Mouse (Mus musculus) stomach, embryonic 15.5 days (tissue): ENCODE results near the gene Cckar. TPM values are rescaled to one million over a fixed set of nuclear protein-coding genes. Genes with fewer than 3 reads are reported as not detected.
"Not testable (repeated sequence)": the region's sequence is repeated elsewhere in the genome, so short reads cannot be mapped to it uniquely, and the experiment has no call there.

ENCODE experiments used
- ATAC-seq: fragments of 200-750 bp; cut with Nextera tagmentation; 2 replicates; pipeline ENCODE4 v1.8.0; 2017; ENCODE audit warnings: low read depth, moderate number of reproducible peaks, moderate TSS enrichment; ENCODE audit not compliant: insufficient read depth, low FRiP score
- H3K27ac ChIP-seq: fragments of 300-500 bp; sonication (generic); 2 replicates; pipeline ENCODE4 v1.5.1; 2015; ENCODE audit warnings: mild to moderate bottlenecking, inconsistent platforms
- H3K27me3 ChIP-seq: fragments of 300-500 bp; sonication (generic); replicated peaks from 2 replicates; pipeline ENCODE4 v1.6.1; 2015; ENCODE audit warnings: inconsistent platforms
- H3K36me3 ChIP-seq: fragments of 300-500 bp; sonication (generic); 2 replicates; pipeline ENCODE4 v1.6.1; 2015; ENCODE audit warnings: inconsistent platforms
- H3K4me1 ChIP-seq: fragments of 300-500 bp; sonication (generic); 2 replicates; pipeline ENCODE4 v1.6.1; 2015; ENCODE audit warnings: inconsistent platforms
- H3K4me2 ChIP-seq: fragments of 300-500 bp; sonication (generic); 2 replicates; pipeline ENCODE4 v1.6.1; 2015; ENCODE audit warnings: mild to moderate bottlenecking, inconsistent platforms
- H3K4me3 ChIP-seq: fragments of 300-500 bp; sonication (generic); replicated peaks from 2 replicates; pipeline ENCODE4 v1.5.1; 2015; ENCODE audit warnings: inconsistent platforms
- H3K9ac ChIP-seq: fragments of 300-500 bp; sonication (generic); 2 replicates; pipeline ENCODE4 v1.6.1; 2015; ENCODE audit warnings: inconsistent platforms
- H3K9me3 ChIP-seq: fragments of 300-500 bp; sonication (generic); 2 replicates; pipeline ENCODE4 v1.6.1; 2016; ENCODE audit warnings: inconsistent platforms
- WGBS: fragments of 180-500 bp; shearing (Covaris S2); methylation state at CpG from one replicate; pipeline ENCODE4 v1.1.7; 2015; 5-methylcytosine and 5-hydroxymethylcytosine counted together
- polyA plus RNA-seq: library from polyadenylated mRNA; unstranded; fragments of >200 nt; fragmentation: Nextera tagmentation; extraction: Ambion mirVana; gene quantifications from 2 replicates; pipeline ENCODE4 v1.2.1, GENCODE M21; 2015

Gene Cckar
- polyA plus RNA-seq, 1 experiment from 2014 or later = 82.0 TPM

DNA sequence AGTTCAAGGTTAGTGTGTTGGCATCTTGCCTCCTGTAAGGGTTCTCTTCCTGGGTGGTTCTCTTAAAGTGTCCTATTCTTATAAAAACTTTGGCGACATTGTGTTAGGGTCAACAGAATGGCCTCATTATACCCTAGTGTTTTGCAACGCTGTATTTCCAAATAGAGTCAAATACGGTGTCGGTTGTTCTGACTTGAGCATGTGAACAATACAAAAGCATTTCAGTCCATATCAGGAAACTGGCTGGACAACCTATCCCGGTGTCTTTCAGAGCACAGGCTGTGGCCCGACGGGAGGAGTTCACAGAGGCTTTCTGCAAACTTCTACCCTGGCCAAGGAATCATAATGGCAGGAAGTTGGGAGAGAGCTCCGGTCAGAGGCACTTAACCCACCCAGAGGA lies 15.4 kb downstream of the Cckar start:
- H3K27me3 ChIP-seq = no peaks in the 10 kb centered on the region
- no peak overlapping the region for H3K27ac ChIP-seq
- H3K36me3 ChIP-seq = no peaks in the 10 kb centered on the region
- H3K9me3 ChIP-seq = no peaks in the 10 kb centered on the region
- H3K4me1 ChIP-seq = no peaks in the 10 kb centered on the region
- 64% methylated on average over 8 of the region's 8 CpGs for WGBS
- H3K9ac ChIP-seq = no peak overlapping the region
- no peak overlapping the region for H3K4me3 ChIP-seq
- ATAC-seq = no peak
- H3K4me2 ChIP-seq = no peak overlapping the region

DNA sequence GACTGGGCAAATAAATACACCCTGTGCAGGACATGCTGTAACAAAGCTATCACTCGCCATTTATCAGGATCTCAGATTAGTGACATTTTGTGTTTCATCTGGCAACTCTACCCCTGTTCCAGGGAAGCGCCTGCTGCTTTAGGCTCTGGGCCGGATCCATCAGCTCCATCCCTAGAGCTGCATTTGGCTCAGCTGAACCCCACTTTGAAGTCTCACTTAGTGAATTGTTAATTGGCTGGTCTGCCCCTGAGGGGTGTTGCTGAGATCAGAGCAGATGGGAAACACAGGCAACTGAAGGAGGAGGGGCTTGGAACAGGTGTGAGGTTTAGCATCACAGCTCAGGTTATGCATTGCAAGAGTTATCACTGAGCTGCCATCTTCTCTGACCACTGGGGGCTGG lies 15.9 kb downstream of the Cckar start:
- WGBS = 71% methylated on average over 3 of the region's 3 CpGs
- H3K27ac ChIP-seq = no peak overlapping the region
- H3K4me3 ChIP-seq = no peak overlapping the region
- ATAC-seq = no peak
- H3K9ac ChIP-seq = no peak overlapping the region
- H3K4me2 ChIP-seq = no peak overlapping the region
- H3K9me3 ChIP-seq = no peaks in the 10 kb centered on the region
- H3K4me1 ChIP-seq = peaks cover 2% of the 10 kb centered on the region; the same call in 1 of the 2 replicates
- no peaks in the 10 kb centered on the region for H3K36me3 ChIP-seq
- no peaks in the 10 kb centered on the region for H3K27me3 ChIP-seq

DNA sequence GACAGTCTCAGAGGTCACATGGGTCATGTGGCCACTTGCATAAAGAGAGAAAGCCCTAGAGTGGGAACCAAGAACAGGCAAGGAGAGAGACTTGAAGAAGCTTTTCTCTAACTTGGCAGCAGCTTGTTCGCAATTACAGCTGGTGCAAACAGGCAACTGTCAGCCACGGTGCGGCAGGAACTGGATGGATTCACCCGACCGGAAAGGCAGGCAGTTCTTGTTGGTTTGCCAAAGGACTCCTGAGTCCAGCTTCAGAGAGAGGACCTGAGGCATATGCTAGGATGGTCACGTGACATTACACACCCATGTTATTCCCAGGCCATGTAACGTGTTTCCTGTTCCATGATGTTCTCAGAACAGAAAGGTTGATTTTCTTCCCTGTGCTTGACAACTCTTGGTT lies 19.2 kb downstream of the Cckar start:
- WGBS = 74% methylated on average over 7 of the region's 7 CpGs
- ATAC-seq = no peak

DNA sequence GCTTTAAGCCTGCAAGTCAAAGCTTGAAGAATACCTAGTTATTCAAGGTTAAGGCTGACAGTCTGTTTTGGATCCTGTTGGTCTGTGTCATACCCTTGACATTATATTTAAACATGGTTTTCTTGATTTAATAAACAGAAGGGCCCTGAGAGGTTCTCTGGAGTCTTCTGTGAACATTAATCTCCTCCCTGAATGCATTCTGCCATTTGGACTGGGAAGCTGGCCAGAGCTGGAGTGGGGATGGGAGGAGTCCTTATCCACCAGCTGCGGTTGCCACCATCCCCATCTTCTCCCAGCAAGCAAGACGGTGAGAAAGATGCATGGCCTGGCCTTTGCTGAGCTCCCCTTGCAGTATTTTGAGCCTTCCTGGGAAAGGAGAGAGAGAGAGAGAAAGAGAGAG lies 21.1 kb downstream of the Cckar start:
- Histone ChIP-seq H3K9me3 (no peaks in the 10 kb centered on the region), H3K4me3 (no peak overlapping the region), H3K36me3 (no peaks in the 10 kb centered on the region), H3K9ac (no peak overlapping the region), H3K4me1 (peaks cover 11% of the 10 kb centered on the region; the same call in 1 of the 2 replicates), H3K27me3 (no peaks in the 10 kb centered on the region), H3K27ac (0 out of 2 replicates have a peak overlapping the region, but pooled peaks have one; percentile 9), H3K4me2 (no peak overlapping the region)
- WGBS = 35% methylated on average over 2 of the region's 2 CpGs
- ATAC-seq = peak; percentile 51; the same call in 1 of the 2 replicates

More for the DNA sequence above, 19.2 kb downstream of the Cckar start:
- Histone ChIP-seq H3K4me3 (no peak overlapping the region), H3K27ac (no peak overlapping the region), H3K9ac (no peak overlapping the region), H3K4me1 (peaks cover 11% of the 10 kb centered on the region; the same call in 1 of the 2 replicates), H3K27me3 (no peaks in the 10 kb centered on the region), H3K9me3 (no peaks in the 10 kb centered on the region), H3K4me2 (no peak overlapping the region), H3K36me3 (no peaks in the 10 kb centered on the region)

DNA sequence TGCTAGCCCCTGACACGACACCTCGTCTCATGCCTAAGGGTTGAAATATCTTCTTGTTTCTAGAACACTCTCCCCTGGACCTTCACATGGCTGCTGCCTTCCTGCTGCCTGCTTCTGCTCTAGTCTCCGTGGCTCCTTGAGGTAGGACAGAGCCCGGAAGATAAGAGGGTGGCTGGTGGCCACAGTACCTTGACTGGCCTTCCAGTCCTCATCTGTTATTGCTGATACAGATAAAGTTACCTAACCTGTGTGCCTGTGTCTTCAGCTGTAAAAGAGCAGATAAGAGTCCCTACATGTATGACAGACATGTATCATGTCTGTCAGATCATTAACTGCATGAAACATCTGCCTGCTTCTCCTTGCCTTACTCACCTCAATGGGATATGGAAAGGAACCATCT lies 21.9 kb downstream of the Cckar start:
- no peaks in the 10 kb centered on the region for H3K9me3 ChIP-seq
- 75% methylated on average over 4 of the region's 4 CpGs for WGBS
- no peak overlapping the region for H3K4me2 ChIP-seq
- H3K27me3 ChIP-seq = no peaks in the 10 kb centered on the region
- H3K4me3 ChIP-seq = no peak overlapping the region
- H3K27ac ChIP-seq = 0 out of 2 replicates have a peak overlapping the region, but pooled peaks have one; percentile 9
- peaks cover 11% of the 10 kb centered on the region; the same call in 1 of the 2 replicates for H3K4me1 ChIP-seq
- no peaks in the 10 kb centered on the region for H3K36me3 ChIP-seq
- H3K9ac ChIP-seq = no peak overlapping the region
- ATAC-seq = no peak

- H3K4me1 ChIP-seq = peaks cover 11% of the 10 kb centered on the region; the same call in 1 of the 2 replicates
- H3K4me2 ChIP-seq = no peak overlapping the region
- no peaks in the 10 kb centered on the region for H3K9me3 ChIP-seq
- no peaks in the 10 kb centered on the region for H3K27me3 ChIP-seq
- ATAC-seq = no peak
- no peak overlapping the region for H3K4me3 ChIP-seq
- no peaks in the 10 kb centered on the region for H3K36me3 ChIP-seq
- H3K9ac ChIP-seq = no peak overlapping the region
- WGBS = 46% methylated on average over 1 of the region's 1 CpGs
- no peak overlapping the region for H3K27ac ChIP-seq
These were observed 23.1 kb downstream of the Cckar start for GRCm38 (mm10) chr5:53684417-53684816.

DNA sequence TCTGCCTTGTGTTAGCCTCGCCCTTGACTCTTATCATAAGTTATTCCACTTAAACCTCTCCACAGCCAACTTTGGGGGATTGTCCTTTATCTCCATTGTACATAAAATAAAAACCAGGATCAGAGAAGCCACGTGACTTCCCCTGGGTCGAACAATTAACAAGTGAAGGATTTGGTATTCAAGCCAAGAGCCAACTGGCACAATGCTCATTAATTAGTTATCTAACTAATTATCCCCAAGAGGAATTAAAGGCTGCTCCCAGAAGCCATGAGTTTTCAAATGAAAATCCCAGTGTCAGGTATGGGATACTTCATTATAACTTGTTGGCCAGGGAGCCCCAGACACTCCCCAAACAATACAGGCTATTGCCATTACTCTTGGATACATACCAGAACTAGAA lies 23.6 kb downstream of the Cckar start:
- no peak overlapping the region for H3K9ac ChIP-seq
- H3K27me3 ChIP-seq = no peaks in the 10 kb centered on the region
- 60% methylated on average over 3 of the region's 3 CpGs for WGBS
- no peaks in the 10 kb centered on the region for H3K36me3 ChIP-seq
- H3K9me3 ChIP-seq = no peaks in the 10 kb centered on the region
- H3K4me2 ChIP-seq = no peak overlapping the region
- no peak overlapping the region for H3K4me3 ChIP-seq
- no peak overlapping the region for H3K27ac ChIP-seq
- H3K4me1 ChIP-seq = peaks cover 11% of the 10 kb centered on the region; the same call in 1 of the 2 replicates
- no peak for ATAC-seq

DNA sequence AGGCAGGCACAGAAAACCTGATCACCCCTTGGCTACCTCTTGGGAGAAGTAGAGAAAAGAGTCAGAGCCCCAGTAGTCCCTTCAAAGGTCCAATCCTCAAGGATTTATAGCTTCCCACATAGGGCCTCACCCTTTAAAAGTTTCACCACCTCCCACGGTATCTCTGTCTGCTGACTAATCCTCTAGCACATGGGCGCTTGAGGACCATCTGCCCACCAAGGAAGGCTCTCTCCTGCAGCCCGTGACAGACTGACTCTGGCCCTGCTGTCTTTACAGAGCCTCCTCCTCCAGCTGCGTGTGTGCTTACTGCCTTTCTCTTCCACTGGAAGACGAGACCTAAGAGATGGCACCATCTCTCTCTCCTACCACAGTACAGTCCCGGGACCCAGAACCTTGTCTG lies 27.9 kb downstream of the Cckar start:
- H3K4me2 ChIP-seq = no peak overlapping the region
- 59% methylated on average over 6 of the region's 6 CpGs for WGBS
- no peaks in the 10 kb centered on the region for H3K27me3 ChIP-seq

DNA sequence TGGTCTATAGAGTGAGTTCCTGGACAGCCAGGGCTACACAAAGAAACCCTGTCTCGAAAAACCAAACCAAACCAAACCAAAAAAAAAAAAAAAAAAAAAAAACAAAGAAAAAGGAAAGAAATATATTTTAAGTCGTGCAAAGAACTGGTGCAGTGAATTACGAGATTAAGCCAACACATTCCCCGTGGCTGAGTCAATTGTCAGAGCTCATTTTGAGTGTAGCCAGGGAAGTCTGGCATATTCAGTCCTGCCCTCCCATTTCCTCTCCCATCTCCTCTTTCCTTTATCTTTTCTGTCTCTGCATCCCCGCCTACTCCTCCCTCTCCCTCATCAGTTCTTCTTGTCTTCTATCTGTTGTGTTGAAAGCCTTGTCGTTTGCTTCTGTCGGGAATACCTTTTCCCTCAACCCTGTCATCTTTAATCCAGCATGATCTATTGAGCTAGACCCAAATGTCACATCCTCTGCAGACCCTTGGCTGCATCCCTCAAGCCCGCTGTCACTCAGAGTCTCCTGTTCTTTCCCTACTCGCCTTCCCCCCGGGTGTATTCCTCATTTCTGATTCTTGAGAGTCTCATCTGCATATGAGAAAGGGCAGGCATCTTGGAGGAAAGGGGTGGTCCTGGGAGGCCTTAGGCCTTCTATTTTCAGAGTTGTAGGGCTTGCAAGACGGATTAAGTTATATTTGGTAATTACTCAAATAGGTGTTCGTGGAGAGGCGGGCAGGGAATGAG lies 29.3 kb downstream of the Cckar start:
- Histone ChIP-seq H3K27ac (no peak overlapping the region), H3K27me3 (no peaks in the 10 kb centered on the region), H3K4me3 (no peak overlapping the region), H3K36me3 (no peaks in the 10 kb centered on the region), H3K4me1 (no peaks in the 10 kb centered on the region; the same call in 1 of the 2 replicates), H3K9ac (no peak overlapping the region), H3K9me3 (no peaks in the 10 kb centered on the region), H3K4me2 (no peak overlapping the region)
- WGBS = 53% methylated on average over 13 of the region's 13 CpGs
- no peak for ATAC-seq

More for the DNA sequence above, 27.9 kb downstream of the Cckar start:
- Histone ChIP-seq H3K36me3 (no peaks in the 10 kb centered on the region), H3K9me3 (no peaks in the 10 kb centered on the region), H3K4me3 (no peak overlapping the region), H3K27ac (no peak overlapping the region), H3K9ac (no peak overlapping the region), H3K4me1 (no peaks in the 10 kb centered on the region)
- ATAC-seq = no peak

GRCm38 (mm10) chr5:53676671-53677070 lies 30.8 kb downstream of the Cckar start:
- H3K4me3 ChIP-seq = no peak overlapping the region
- H3K9me3 ChIP-seq = no peaks in the 10 kb centered on the region
- no peaks in the 10 kb centered on the region; the same call in 1 of the 2 replicates for H3K4me1 ChIP-seq
- no peak overlapping the region for H3K4me2 ChIP-seq
- H3K27me3 ChIP-seq = no peaks in the 10 kb centered on the region
- WGBS = 60% methylated on average over 8 of the region's 8 CpGs
- no peaks in the 10 kb centered on the region for H3K36me3 ChIP-seq
- ATAC-seq = peak; percentile 94
- H3K27ac ChIP-seq = no peak overlapping the region
- no peak overlapping the region for H3K9ac ChIP-seq

DNA sequence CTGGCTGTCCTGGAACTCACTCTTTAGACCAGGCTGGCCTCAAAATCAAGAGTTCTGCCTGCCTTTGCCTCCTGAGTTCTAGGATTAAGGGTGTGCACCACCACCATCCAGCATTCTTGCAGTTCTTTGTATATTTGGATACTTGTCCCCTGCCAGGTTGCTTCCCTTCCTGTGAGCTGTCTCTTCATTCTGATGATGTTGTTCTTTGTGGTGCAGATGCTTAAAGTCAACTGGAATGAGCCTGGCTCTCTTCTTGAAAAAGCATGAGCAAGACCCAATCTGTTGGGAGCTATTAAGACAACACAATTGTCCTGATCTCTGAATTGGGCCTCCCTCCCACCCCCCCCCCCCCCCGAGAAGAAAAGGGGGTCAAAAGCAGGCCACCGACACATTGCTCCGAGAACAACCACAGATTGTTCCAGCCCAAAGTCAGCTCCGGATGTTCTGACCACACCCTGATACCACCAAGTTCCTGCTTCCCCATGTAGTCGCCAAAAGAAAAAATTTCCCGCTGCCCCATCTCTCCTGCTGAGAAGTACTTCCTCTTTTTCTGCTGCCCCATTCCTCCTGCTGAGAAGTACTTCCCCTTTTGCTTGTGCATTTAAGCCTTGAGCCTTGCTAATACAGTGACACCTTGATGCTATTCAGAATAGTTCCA lies 33.9 kb downstream of the Cckar start:
- not testable (repeated sequence) for ATAC-seq, H3K4me2 ChIP-seq, H3K36me3 ChIP-seq, H3K9me3 ChIP-seq, H3K4me3 ChIP-seq, H3K27me3 ChIP-seq, H3K27ac ChIP-seq, H3K9ac ChIP-seq, H3K4me1 ChIP-seq
- WGBS = 89% methylated on average over 6 of the region's 6 CpGs

GRCm38 (mm10) chr5:53672352-53672751 lies 35.2 kb downstream of the Cckar start:
- no peak overlapping the region for H3K9ac ChIP-seq
- H3K27ac ChIP-seq = no peak overlapping the region
- H3K36me3 ChIP-seq = no peaks in the 10 kb centered on the region
- WGBS = 24% methylated on average over 5 of the region's 5 CpGs
- no peaks in the 10 kb centered on the region for H3K27me3 ChIP-seq
- no peak for ATAC-seq
- no peak overlapping the region for H3K4me2 ChIP-seq
- no peaks in the 10 kb centered on the region for H3K9me3 ChIP-seq
- H3K4me1 ChIP-seq = no peaks in the 10 kb centered on the region; the same call in 1 of the 2 replicates
- no peak overlapping the region for H3K4me3 ChIP-seq
